Mouse (Mus musculus) heart, adult 2 months (tissue): ENCODE measurements around the gene Tas2r143. TPM values are rescaled to one million over a fixed set of nuclear protein-coding genes. Genes with fewer than 3 reads are reported as not detected.

Experiments used
- DNase-seq, 2 experiments: peaks; one replicate each; pipeline ENCODE4 v3.0.0; 2021
- H3K27ac ChIP-seq: fragments of 200-600 bp; 2 replicates; pipeline ENCODE4 v1.8.1; 2022
- H3K27me3 ChIP-seq: fragments of 200-500 bp; 2 replicates; pipeline ENCODE4 v1.6.1; 2012; ENCODE audit warnings: mild to moderate bottlenecking, low read length, inconsistent platforms, mixed read lengths; ENCODE audit not compliant: control insufficient read depth, insufficient read depth
- H3K36me3 ChIP-seq: fragments of 200-500 bp; 2 replicates; pipeline ENCODE4 v1.6.1; 2012; ENCODE audit warnings: low read length, inconsistent platforms; ENCODE audit not compliant: control insufficient read depth, insufficient read depth
- H3K4me1 ChIP-seq: fragments of 200-500 bp; 2 replicates; pipeline ENCODE4 v1.6.1; 2011; ENCODE audit warnings: low read length; ENCODE audit not compliant: control insufficient read depth, insufficient read depth
- H3K4me3 ChIP-seq: fragments of 200-600 bp; 2 replicates; pipeline ENCODE4 v1.8.1; 2022
- H3K79me2 ChIP-seq: fragments of 200-500 bp; replicated peaks from 2 replicates; pipeline ENCODE4 v1.6.1; 2012; ENCODE audit warnings: mild to moderate bottlenecking, inconsistent platforms, low read length, moderate library complexity, mixed read lengths; ENCODE audit not compliant: control insufficient read depth, insufficient read depth
- H3K9ac ChIP-seq: fragments of 200-500 bp; 2 replicates; pipeline ENCODE4 v1.6.1; 2012; ENCODE audit warnings: low read depth, mild to moderate bottlenecking, control low read depth, inconsistent platforms, low read length, mixed read lengths
- CTCF ChIP-seq: fragments of 200-600 bp; IDR thresholded peaks from 2 replicates; pipeline ENCODE4 v1.8.1; 2022; ENCODE audit warnings: antibody characterized with exemption, mild to moderate bottlenecking, moderate library complexity
- EP300 ChIP-seq: fragments of 200-500 bp; IDR thresholded peaks from 2 replicates; pipeline ENCODE4 v1.6.1; 2011; ENCODE audit warnings: low read depth, low read length, control low read depth; ENCODE audit not compliant: insufficient read depth
- POLR2A ChIP-seq: fragments of 200-500 bp; IDR thresholded peaks from 2 replicates; pipeline ENCODE4 v1.6.1; 2011; ENCODE audit warnings: mild to moderate bottlenecking, low read depth, low read length, control low read depth; ENCODE audit not compliant: insufficient read depth
- WGBS: fragments of 180-500 bp; shearing (Covaris S2); methylation state at CpG from one replicate; pipeline ENCODE4 v1.1.7; 2018; 5-methylcytosine and 5-hydroxymethylcytosine counted together
- intact Hi-C: fragments of 180-260 bp; cut with DNase I; formaldehyde crosslinking; loops from one replicate; pipeline ENCODE4 v1.15.1; 2025
- polyA plus RNA-seq: library from polyadenylated mRNA; depleted of rRNA; stranded (reverse); fragments of >200 nt; gene quantifications from 2 replicates; pipeline ENCODE4 v1.2.3, GENCODE M21; 2012
- total RNA-seq, 2 experiments: library from RNA; stranded (reverse); gene quantifications; 2 replicates each; pipeline ENCODE4 v1.2.3; 2021

The Tas2r143 gene
- total and polyA plus RNA-seq, 3 experiments, result 0.29 TPM; not detected in 2

GRCm38 (mm10) chr6:42374701-42375100 is 25.3 kb upstream of the Tas2r143 start:
- TF ChIP-seq POLR2A (no peak), EP300 (no peak), CTCF (no peak)
- H3K9ac ChIP-seq, result no peak overlapping the region
- no peaks in the 10 kb centered on the region for H3K27me3 ChIP-seq
- DNase-seq, result peak in 1 of 2 experiments; percentile 50
- peak overlapping the region; percentile 49 for H3K27ac ChIP-seq
- H3K36me3 ChIP-seq, result peaks cover 4% of the 10 kb centered on the region
- peaks cover 19% of the 10 kb centered on the region for H3K4me1 ChIP-seq
- H3K4me3 ChIP-seq, result no peak overlapping the region
- intact Hi-C loops, result loop anchor here (5.0 kb wide), 1 partner anchor 147 kb away; no protein-coding TSS in a partner anchor
- WGBS, result 27% methylated on average over 4 of the region's 4 CpGs
- H3K79me2 ChIP-seq, result no peaks in the 10 kb centered on the region

DNA sequence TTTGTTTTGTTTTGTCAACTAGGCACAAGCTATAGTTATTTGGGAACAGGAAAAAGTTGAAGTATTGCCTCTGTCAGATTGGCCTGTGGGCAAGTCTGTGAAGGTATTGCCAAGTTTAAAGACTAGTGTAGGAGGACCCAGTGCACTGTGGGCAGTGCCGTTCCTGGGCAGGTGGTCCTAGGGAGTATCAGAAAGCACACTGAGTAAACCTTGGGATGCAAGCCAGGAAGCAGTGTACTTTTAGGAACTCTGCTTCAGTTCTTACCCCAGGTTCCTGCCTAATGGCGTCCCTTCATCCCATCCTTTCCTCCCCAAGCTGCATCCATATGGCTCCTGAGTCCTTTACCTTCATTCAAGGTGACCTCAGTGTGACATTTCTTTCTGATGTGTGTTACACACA is 24.9 kb upstream of the Tas2r143 start:
- Histone ChIP-seq H3K36me3 (peaks cover 4% of the 10 kb centered on the region), H3K27me3 (no peaks in the 10 kb centered on the region), H3K79me2 (no peaks in the 10 kb centered on the region), H3K4me1 (peaks cover 16% of the 10 kb centered on the region), H3K27ac (peak overlapping the region; percentile 49), H3K9ac (no peak overlapping the region), H3K4me3 (no peak overlapping the region)
- no peak for DNase-seq
- 52% methylated on average over 2 of the region's 2 CpGs for WGBS
- TF ChIP-seq CTCF (no peak), POLR2A (no peak)
- intact Hi-C loops, result loop anchor here (5.0 kb wide), 1 partner anchor 148 kb away; no protein-coding TSS in a partner anchor

DNA sequence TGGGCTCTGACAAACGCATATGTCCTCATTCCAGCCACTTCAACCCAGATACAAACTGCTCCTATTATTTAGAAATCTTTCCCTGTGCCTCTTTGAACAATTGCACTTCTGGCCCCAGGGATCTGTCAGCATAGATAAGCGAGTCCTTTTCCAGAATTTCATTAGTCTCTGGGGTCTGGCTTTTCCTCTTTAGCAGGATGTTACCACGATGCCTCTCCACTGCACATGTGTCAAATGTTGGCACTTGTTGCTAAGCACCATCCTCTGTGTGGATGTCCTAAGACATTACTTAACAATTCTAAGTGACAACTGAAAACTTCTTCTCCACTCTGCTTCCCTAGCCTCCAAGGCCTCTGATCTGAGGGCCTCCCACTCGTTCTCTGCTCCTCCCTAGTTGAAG is 24.0 kb upstream of the Tas2r143 start:
- WGBS, result 29% methylated on average over 4 of the region's 4 CpGs
- peaks cover 4% of the 10 kb centered on the region; the same call in 1 of the 2 replicates for H3K36me3 ChIP-seq
- intact Hi-C loops, result loop anchor here (5.0 kb wide), 1 partner anchor 149 kb away; no protein-coding TSS in a partner anchor
- TF ChIP-seq POLR2A, result no peak
- TF ChIP-seq EP300, result no peak
- TF ChIP-seq CTCF, result no peak
- peak overlapping the region; percentile 49 for H3K27ac ChIP-seq
- H3K27me3 ChIP-seq, result no peaks in the 10 kb centered on the region
- H3K4me1 ChIP-seq, result peaks cover 14% of the 10 kb centered on the region
- H3K79me2 ChIP-seq, result no peaks in the 10 kb centered on the region
- DNase-seq, result no peak
- no peak overlapping the region for H3K4me3 ChIP-seq
- no peak overlapping the region for H3K9ac ChIP-seq

DNA sequence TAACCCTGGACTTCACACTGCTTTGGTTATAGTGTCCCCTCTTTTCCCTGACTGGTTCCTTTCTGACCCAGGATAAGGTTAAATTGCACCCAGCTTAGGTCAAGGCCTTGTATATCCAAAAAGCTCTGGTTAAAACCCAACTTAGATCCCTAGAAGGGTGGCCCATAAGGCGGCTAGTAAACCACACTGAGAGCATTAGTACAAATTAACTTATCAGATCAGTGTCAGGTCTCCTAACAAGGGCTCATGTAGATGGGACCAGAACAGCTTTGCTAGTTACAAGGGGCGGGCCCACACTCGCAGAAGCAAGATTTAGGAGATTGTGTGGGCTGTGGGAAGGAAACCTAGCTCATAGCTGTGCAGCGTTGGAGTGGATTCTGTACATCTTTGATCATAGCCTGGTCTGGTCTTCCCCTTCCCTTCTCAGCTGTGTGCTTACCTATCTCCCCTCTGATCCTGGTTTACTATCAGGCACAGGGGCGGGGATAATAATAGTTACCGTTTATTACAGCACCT is 23.5 kb upstream of the Tas2r143 start:
- no peak for TF ChIP-seq POLR2A
- TF ChIP-seq EP300, result no peak
- TF ChIP-seq CTCF, result no peak

DNA sequence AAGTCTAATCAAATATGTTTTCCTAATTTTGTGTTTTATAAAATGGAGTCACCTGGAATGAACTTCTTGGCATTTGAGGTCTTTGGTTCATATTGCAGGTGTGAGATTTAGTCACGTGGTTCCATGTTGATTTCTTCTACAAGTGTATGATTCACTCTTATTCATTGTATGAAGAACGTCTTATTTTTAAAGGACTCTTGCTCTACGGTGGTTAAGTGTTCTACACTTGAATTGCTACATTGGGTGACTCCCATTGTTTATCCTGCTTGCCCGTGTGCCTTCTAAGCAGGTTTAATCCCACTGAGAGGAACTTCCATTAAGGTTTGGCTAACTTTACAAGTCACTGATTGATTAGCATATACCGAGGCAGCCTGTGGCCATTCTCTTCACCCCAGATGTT is 22.8 kb upstream of the Tas2r143 start:
- no peak for DNase-seq
- H3K27me3 ChIP-seq, result no peaks in the 10 kb centered on the region
- TF ChIP-seq EP300 (no peak), POLR2A (no peak), CTCF (no peak)
- H3K36me3 ChIP-seq, result peaks cover 4% of the 10 kb centered on the region; the same call in 1 of the 2 replicates
- no peak overlapping the region for H3K4me3 ChIP-seq
- H3K79me2 ChIP-seq, result no peaks in the 10 kb centered on the region
- no peak overlapping the region for H3K27ac ChIP-seq
- WGBS, result 91% methylated on average over 5 of the region's 5 CpGs
- no peak overlapping the region for H3K9ac ChIP-seq
- peaks cover 19% of the 10 kb centered on the region for H3K4me1 ChIP-seq
- intact Hi-C loops, result loop anchor here (5.0 kb wide), 1 partner anchor 150 kb away; no protein-coding TSS in a partner anchor

More for the DNA sequence above, 23.5 kb upstream of the Tas2r143 start:
- WGBS, result 76% methylated on average over 6 of the region's 6 CpGs
- peak overlapping the region; percentile 49 for H3K27ac ChIP-seq
- H3K27me3 ChIP-seq, result no peaks in the 10 kb centered on the region
- DNase-seq, result no peak
- H3K79me2 ChIP-seq, result no peaks in the 10 kb centered on the region
- H3K4me3 ChIP-seq, result no peak overlapping the region
- H3K4me1 ChIP-seq, result peaks cover 15% of the 10 kb centered on the region
- no peak overlapping the region for H3K9ac ChIP-seq
- intact Hi-C loops, result loop anchor here (5.0 kb wide), 1 partner anchor 149 kb away; no protein-coding TSS in a partner anchor
- H3K36me3 ChIP-seq, result peaks cover 4% of the 10 kb centered on the region; the same call in 1 of the 2 replicates

GRCm38 (mm10) chr6:42379551-42379950 is 20.5 kb upstream of the Tas2r143 start:
- WGBS, result 64% methylated on average over 3 of the region's 3 CpGs
- intact Hi-C loops, result loop anchor here (5.0 kb wide), 1 partner anchor 152 kb away; no protein-coding TSS in a partner anchor
- H3K9ac ChIP-seq, result no peak overlapping the region
- no peak for TF ChIP-seq EP300
- TF ChIP-seq CTCF, result no peak
- TF ChIP-seq POLR2A, result no peak
- H3K27ac ChIP-seq, result no peak overlapping the region
- H3K4me1 ChIP-seq, result peaks cover 19% of the 10 kb centered on the region
- no peak for DNase-seq
- no peak overlapping the region for H3K4me3 ChIP-seq
- H3K79me2 ChIP-seq, result no peaks in the 10 kb centered on the region
- H3K36me3 ChIP-seq, result no peaks in the 10 kb centered on the region; the same call in 1 of the 2 replicates
- H3K27me3 ChIP-seq, result no peaks in the 10 kb centered on the region
